Mouse (Mus musculus) kidney, postnatal 25 days (tissue): Measurements from ENCODE around the gene Rabep2.
"Not testable (repeated sequence)": the region's sequence is repeated elsewhere in the genome, so short reads cannot be mapped to it uniquely, and the experiment has no call there.

Experiments
- DNase-seq, 2 experiments: peaks; one replicate each; pipeline ENCODE4 v3.0.0; 2021; ENCODE audit warnings: mixed read lengths in 2 of 2

Gene Rabep2

DNA sequence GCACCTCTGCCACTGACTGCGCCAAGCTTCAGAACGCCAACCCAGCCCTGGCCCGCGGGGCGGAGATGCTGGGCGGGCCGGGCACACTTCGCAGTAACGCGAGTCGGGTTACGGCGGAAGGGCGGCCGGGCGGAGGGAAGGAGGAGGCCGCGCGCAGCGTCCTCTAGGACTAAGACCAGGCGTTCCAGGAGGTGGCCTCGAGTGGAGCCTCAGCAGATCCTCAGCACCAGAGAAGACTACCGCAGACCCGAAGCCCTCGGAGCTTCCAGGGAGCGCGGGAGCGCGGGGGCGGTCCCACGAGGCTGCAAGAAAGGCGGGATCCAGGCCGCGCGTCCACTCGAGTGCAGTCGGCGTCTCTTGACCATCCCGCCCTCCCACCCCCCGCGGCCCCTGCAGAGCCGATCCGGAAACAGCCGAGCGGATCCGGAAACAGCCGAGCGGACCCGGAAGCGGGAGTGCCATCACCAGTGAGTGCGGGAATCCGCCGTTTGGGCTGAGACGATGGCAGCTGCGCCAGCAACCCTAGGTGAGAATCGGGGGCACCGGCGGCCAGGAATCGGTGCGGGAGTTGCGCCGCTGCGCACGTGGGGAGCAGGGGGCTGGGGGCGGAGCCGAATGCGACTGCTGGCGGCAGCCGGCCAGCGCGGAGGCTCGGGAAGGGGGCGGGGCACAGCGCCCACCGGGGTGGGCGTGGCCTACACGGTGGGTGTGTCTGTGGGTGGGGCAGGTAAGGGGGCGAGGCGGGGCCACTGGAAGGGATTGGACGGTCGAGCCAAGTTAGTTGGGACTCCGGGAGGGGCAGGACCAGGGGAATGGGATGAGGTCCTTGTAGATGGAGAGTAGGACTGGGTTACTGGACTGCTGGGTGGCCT, at the start of gene Rabep2:
Gene Rabep2 (plus strand): TSS at position 129 of the 872 bp plus-strand sequence.
- DNase-seq, result peak; percentile 97 to 99

DNA sequence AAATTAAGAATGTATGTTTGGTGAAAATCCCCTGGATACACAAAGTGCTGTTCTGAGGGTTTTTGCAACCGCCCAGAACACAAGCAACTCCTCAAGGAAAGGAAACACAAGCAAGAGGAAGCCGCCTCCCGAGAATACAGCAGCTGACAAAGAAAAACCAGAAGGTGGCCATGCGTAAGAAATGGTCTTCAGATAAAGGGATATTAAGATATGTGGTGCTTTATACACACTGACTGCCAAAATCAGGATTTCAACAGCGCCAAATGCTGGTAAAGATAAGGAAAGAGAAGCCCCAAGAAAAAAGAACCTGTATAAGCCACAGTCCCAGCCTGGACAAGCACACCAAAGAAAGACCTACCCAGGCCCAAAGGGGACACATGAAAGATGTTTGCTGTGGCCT, 45.0 kb upstream of the Rabep2 start:
- DNase-seq, result no peak

GRCm38 (mm10) chr7:126388185-126388584, 40.4 kb upstream of the Rabep2 start:
- no peak for DNase-seq

GRCm38 (mm10) chr7:126392086-126392884, 36.3 kb upstream of the Rabep2 start:
- DNase-seq, result not testable (repeated sequence)

DNA sequence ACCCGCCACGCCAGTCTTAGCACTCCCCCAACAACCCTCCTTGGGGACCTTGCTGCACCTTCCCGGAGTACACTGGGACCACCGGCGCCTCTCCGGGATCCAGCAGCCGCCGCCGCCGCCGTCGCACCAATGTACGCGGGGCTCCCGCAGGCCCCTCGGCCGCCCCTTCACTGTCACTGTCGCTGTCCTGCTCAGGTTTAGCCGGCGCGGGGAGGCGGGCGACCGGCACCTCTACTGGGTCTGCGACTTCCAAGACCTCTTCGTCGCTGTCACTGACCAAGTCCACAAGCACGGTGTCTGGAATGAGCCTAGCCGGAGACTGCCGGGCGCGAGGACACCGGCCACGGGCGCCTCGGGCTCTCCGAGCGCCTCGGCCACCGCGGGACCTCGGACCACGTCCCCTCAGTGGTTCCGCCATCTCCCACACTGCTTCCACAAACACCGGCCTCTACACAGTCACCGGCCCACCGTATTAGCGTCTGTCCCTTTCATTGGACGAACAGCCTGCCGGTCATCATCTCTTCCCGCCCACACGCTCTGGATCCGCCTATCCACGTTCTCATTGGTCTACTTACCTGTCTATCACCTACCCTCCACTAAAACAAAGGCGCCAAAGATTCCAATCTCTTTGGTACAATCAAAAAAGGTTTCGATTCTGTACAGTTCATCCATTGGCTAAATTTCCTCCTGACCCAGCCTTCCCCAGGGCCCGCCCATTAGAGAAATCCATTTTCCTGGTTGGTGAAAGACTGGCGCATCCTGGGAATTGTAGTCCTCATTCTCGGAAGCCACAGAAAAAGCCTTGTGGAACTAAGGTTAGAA, 32.0 kb upstream of the Rabep2 start, which contains the start of gene Nfatc2ip:
Gene Nfatc2ip (minus strand): TSS at position 440 of the 822 bp plus-strand sequence.
- peak; percentile 96 for DNase-seq

GRCm38 (mm10) chr7:126397221-126397620, 31.3 kb upstream of the Rabep2 start:
- no peak for DNase-seq

DNA sequence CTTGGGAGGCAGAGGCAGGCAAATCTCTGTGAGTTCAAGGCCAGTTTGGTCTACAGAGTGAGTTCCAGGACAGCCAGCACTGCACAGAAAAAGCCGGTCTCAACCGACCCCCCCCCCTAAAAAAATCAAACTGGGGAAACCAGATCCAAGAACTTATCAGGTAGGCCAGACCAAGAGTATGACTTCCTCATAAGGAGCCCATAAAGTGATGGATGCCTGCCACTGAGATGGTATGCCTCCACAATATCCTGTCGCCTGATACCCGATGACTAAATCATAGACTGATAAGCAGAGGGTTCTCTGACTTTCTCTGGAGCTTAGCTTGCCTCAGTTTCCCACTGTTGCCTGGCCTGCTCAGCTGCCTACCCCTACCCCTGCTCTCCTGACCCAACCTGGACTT, 30.7 kb upstream of the Rabep2 start:
- no peak for DNase-seq

GRCm38 (mm10) chr7:126399548-126399947, 29.0 kb upstream of the Rabep2 start:
- peak; percentile 86 to 92 for DNase-seq

DNA sequence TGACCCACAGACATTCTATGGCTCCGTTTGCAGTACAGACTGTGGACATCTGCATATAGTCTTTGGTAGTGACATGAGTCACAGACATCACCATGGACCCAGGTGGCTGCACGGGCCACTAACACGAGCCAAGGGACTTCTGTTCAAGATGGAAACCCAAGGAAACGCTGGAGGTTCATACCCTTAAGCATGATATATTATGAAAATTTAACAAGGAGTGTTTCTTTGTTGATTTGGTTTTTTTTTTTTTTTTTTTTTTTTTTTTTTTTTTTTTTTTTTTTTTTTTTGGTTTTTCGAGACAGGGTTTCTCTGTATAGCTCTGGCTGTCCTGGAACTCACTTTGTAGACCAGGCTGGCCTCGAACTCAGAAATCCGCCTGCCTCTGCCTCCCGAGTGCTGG, 26.0 kb upstream of the Rabep2 start:
- DNase-seq, result not testable (repeated sequence)

DNA sequence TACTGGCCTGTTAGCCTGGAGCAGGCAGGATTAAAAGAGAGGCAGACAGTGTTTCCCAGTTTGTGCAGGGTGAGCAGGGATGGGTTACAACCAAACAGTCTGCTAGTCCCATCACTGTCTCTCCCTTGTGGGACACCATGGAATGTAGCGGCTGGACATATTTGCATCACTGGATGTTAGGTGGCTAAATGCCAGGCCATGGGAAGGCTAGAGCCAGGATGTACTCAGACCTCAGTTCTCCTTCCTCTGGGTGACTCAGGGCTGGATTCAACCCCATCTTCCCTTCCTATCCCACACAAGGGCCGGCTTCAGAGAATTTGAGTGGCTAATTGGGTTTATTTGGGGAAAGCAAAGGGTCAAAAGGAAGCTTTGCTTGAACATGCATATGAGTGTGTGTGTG, 19.9 kb upstream of the Rabep2 start:
- DNase-seq, result no peak

DNA sequence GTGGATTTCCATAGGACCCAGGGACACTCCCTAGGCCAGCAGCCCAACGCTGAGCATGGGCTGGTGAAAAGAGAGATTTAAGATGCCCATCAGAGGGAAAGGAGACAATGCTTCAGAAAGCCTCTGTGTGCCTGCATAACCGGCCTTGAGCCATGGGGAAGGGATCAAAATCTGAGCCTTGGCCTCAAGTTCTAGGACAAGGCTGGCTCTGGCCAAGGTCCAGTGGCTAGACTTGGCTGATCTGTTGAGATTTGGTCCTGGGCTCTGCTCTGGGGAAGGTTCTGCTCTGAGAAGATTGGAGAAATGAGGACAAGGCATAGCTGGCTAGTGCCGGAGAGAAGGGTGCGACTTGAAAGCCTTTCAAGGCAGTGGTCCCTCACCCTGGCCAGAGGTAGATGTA, 17.5 kb upstream of the Rabep2 start:
- DNase-seq, result no peak

DNA sequence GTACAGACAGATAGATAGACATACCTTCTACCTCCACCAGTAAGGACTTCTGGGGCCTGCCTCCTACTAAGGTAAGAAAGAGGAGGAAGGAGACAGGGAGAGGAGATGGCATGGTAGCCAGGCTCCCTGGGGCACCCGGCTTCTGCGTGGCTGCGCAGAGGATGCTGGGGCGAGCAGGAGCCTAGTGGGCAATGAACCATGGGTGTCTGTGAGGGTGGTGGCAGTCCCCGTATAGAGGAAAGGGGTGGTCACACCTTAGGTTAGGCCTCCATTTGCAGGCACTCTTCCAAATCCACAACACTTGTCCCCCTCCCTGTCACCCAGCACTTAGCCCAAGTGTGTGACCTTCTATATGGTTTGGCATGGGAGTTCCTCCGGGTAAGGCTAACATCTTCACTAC, 13.8 kb upstream of the Rabep2 start, which contains the start of gene Cd19:
Gene Cd19 (minus strand): TSS at position 165 of the 400 bp plus-strand sequence.
- no peak for DNase-seq

DNA sequence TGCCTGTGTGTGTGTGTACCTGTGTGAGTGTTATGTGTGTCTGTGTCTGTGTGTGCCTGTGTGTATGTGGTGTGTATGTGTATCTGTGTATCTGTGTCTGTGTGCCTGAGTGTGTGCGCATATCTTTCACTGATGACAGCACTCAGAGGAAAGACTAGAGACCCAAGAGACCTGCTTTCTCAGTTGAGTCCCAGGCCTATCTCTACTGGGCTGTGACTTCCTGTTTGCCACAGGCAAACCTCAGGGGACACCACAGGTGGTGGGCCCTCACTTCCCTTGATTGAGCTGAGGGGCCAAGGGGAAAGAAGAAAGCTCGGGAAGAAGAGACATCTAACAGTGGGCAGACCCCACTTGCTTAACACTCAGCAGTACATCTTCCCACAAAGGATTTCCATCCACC, 11.9 kb upstream of the Rabep2 start:
- DNase-seq, result no peak

DNA sequence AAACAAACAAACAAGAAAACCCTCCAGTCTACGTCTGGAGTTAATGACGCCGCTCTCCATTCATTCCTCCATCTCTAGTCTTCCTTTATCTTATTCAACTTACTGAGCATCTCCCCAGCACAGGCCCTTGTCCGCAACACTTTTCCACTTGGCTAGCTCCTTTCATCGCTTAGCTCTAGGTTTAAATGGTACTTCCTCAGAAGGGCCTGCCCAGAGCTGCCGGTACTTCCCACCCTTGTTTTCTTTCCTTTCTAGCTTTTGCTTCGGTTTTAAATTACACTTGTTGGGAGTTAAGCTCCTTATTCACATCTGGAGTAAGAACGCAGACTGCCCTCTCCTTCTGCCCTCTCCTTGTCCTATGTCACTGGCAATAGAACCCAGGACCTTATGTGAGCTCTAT, 11.5 kb upstream of the Rabep2 start:
- DNase-seq, result no peak

DNA sequence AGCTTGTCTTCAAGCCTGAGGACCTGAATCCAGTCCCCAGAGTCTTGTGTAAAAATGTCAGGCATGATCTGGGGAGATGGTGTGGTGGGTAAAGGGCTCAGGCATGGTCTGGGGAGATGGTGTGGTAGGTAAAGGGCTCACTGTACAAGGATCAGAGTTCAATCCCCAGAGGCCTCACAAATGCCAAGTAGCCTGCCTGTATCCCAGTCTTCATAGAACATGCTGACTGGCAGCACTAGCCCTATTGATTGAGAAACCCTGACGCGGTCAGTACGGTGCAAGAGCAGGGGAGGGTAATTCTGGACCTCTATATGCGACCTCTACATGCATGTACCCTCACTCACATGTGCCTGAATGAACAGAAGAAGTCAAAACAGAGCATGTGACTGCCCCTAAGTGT, 11.0 kb upstream of the Rabep2 start:
- DNase-seq, result no peak

DNA sequence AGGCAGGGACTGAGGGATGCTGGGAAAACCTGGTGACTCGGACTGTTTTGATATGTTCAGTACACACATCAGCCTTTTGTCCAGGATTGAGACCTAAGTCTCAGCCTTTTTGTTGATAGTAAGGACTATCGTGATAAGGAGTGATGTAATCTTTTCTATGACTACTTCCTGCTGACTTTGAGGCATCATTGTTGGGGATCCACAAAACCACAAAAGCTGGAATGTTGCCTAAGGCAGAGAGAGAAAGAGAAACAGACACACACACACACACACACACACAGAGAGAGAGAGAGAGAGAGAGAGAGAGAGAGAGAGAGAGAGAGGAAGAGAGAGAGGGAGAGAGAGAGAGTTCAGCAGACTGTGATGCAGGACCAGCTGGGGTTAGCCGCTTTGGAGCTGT, 10.1 kb upstream of the Rabep2 start:
- no peak for DNase-seq

DNA sequence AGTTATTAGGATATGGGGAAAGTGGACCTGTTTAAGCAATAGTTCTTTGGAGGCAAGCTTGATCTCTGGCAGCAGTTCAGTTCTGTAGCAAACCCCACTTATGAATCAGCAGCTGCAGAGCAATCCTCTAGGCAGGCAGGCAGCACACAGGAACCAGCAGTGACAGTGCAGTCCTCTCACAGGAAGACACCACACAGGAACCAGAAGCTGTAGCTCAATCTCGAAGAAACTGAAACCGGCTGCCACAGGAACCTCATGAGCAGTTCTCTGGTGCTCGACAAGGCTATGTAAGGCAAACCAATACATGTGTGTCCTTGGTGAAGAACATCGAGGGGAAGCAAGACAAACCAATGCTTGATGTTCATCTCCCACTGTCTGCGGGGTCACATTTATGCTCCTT, 6.8 kb upstream of the Rabep2 start:
- DNase-seq, result no peak

- DNase-seq, result no peak
These were observed 4.4 kb upstream of the Rabep2 start for GRCm38 (mm10) chr7:126424161-126424560.

DNA sequence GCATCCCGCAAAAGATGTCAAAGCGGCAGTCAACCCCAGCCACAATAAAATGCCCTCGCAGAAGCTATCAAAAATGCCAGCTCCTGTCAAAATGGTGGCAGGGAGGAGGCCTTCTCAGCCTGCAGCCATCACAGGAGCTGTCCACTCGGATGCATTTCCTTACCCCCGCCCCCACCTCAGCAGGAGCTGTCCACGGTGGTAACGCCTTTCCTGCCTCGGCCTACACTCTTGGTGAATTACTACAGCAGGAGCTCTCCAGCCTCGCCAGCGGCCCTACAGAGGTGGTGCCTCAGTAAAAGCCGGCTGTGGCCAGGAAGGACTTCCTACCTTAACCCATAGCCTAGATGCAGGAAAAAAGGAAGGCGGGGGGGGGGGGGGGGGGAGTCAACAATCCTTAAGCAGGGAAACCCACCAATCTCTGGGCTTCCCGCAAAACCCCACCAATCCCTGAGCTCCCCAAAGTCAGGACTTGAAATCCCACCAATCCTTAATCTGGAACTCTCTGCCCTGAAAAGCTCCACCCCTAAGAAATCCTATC, 1.2 kb upstream of the Rabep2 start:
- peak; percentile 16 to 50 for DNase-seq

DNA sequence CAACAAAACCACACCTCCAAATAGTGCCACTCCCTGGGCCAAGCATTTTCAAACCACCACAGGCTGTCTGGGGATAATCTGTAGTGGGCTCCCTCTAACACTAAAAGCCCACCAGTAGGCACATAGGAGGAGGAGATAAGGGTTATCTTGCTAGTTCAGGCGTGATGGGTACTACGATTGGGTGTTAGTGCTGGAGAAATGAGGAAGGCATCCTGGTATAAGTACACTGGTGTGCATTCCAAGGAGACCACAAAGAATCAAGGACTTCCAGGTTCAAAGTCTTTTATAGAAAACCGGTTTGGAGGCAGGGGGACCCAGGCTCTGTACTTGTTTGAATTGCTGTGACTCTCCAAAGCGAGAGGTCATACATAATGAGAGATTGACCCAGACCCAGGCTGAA, 405 bp upstream of the Rabep2 start:
- DNase-seq, result no peak

DNA sequence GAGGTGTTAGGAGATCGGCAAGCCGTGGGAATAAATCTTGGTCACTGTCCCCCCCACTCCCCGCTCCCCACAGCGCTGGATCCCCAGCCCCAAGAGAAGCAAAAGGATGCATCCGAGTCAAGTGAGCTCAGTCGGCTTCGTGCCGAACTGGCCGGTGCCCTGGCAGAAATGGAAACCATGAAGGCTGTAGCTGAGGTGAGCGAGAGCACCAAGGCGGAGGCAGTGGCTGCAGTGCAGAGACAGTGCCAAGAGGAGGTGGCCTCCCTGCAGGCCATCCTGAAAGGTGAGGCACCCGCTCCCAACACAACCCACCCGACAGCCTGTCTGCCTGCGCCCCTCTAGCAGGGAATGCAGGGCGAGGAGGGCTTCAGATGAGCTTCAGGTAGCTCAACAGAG, 942 bp downstream of the Rabep2 start:
- no peak for DNase-seq

DNA sequence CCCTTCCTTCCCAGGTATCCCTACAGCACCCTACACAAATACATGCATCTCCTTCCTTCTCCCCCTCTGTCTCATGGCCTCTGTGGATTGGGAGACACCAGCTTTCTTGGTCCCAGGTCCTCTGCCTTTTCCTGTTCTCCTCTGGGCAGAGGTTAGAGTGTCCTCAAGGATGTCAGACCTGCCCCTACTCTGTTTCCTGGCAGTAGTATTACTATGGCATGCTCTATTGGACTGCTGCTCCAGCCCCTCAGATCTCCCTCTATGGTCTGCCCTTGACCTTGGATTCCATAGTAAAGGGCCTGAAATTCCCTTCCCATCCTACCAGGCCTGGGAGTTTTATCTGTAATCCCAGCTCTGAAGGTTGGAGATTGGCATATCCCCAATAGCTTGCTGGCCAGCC, 1.6 kb downstream of the Rabep2 start:
- no peak for DNase-seq

GRCm38 (mm10) chr7:126434726-126435125, 6.2 kb downstream of the Rabep2 start:
- DNase-seq, result no peak
